Comparison of ENCODE assay signal across 9 mouse cellular contexts in the genomic region with DNA sequence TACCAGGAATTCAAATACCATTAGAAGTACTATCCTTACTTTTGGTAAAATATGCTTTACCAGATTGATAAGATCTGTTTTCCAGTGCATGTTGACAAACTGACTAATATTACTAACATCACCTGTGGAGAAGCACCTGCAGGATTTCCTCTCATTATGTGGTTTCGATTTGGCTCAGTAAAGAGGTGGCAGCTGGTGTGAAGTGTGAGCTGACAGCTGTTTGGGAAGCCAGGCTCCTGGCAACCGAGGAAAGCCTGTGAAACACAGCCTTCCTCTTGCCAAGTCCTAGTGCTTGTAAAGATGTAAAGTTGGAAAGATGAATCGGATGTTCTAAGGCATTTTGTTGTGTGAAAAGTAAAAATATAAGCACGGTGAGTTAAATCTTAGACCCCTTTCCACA. TPM values are rescaled to one million over a fixed set of nuclear protein-coding genes. Genes with fewer than 3 reads are reported as not detected.
DNase-seq lines count a peak whose midpoint lies in the region; ATAC-seq and TF ChIP-seq lines count a peak whose summit lies in the region.
"Had no signal": no experiment of that assay in that cellular context is flagged by ENCODE, and none has a peak within 500 bp of the region (broad histone marks: within the 10 kb centered on the region; RNA-seq: fewer than 3 reads in every experiment).

No protein-coding gene starts in this region.

- no peak for TF ChIP-seq POLR2A in thymus, adult 2 months (IDR thresholded peaks at IDR 0.05; ENCODE audit: control insufficient read depth, extremely low read depth, insufficient read depth, low read length, poor library complexity)

- no peaks in the 10 kb centered on the region for H3K9me3 ChIP-seq in heart, embryonic 10.5 days
- no peaks in the 10 kb centered on the region for H3K9me3 ChIP-seq in liver, embryonic 12.5 days (replicated peaks)
- no peaks in the 10 kb centered on the region; the same call in 1 of the 2 replicates for H3K9me3 ChIP-seq in midbrain, embryonic 13.5 days

- DNase-seq in heart, postnatal 4 days = peak; percentile 20
- no peak for DNase-seq in heart, embryonic 10.5 days (ENCODE audit: low spot score)
- peak; percentile 40 to 59 for DNase-seq in cerebellum, postnatal 25 days
- peak; percentile 19 for DNase-seq in left cerebral cortex, adult 11 months (ENCODE audit: low spot score)
- DNase-seq in thymus, adult 2 months = peak; percentile 27
- no peak for DNase-seq in urinary bladder, postnatal 10 days (ENCODE audit: low spot score)

- no peak overlapping the region for H3K27ac ChIP-seq in heart, embryonic 10.5 days
- H3K27ac ChIP-seq in thymus, adult 2 months (ENCODE audit: control insufficient read depth, insufficient read depth, low read length) = no peak overlapping the region
- H3K27ac ChIP-seq in liver, embryonic 12.5 days = no peak overlapping the region
- no peak overlapping the region for H3K27ac ChIP-seq in midbrain, embryonic 13.5 days
- H3K27ac ChIP-seq: kidney, postnatal 0 days had no signal

- peaks cover 4% of the 10 kb centered on the region; the same call in 1 of the 2 replicates for H3K4me1 ChIP-seq in heart, embryonic 10.5 days
- peaks cover 5% of the 10 kb centered on the region for H3K4me1 ChIP-seq in thymus, adult 2 months (replicated peaks; ENCODE audit: control insufficient read depth, insufficient read depth, low read length)
- no peaks in the 10 kb centered on the region for H3K4me1 ChIP-seq in liver, embryonic 12.5 days
- peaks cover 9% of the 10 kb centered on the region for H3K4me1 ChIP-seq in midbrain, embryonic 13.5 days (replicated peaks)

- no peak overlapping the region for H3K4me3 ChIP-seq in heart, embryonic 10.5 days
- H3K4me3 ChIP-seq in thymus, adult 2 months (ENCODE audit: control insufficient read depth, insufficient read depth, low read length) = no peak overlapping the region
- H3K4me3 ChIP-seq in liver, embryonic 12.5 days = no peak overlapping the region
- no peak overlapping the region for H3K4me3 ChIP-seq in midbrain, embryonic 13.5 days (replicated peaks)

- no peak overlapping the region for H3K4me2 ChIP-seq in liver, embryonic 12.5 days
- H3K4me2 ChIP-seq in midbrain, embryonic 13.5 days (replicated peaks) = no peak overlapping the region

- ATAC-seq in liver, embryonic 12.5 days = no peak
- ATAC-seq in midbrain, embryonic 13.5 days = no peak

- no peak overlapping the region for H3K9ac ChIP-seq in liver, embryonic 12.5 days
- no peak overlapping the region for H3K9ac ChIP-seq in midbrain, embryonic 13.5 days (replicated peaks)

- H3K36me3 ChIP-seq in heart, embryonic 10.5 days = no peaks in the 10 kb centered on the region
- H3K36me3 ChIP-seq in thymus, adult 2 months (ENCODE audit: control insufficient read depth, insufficient read depth, low read length) = no peaks in the 10 kb centered on the region
- no peaks in the 10 kb centered on the region for H3K36me3 ChIP-seq in liver, embryonic 12.5 days
- H3K36me3 ChIP-seq in midbrain, embryonic 13.5 days = no peaks in the 10 kb centered on the region

- no peaks in the 10 kb centered on the region for H3K27me3 ChIP-seq in heart, embryonic 10.5 days (ENCODE audit: insufficient read depth, poor library complexity, severe bottlenecking)
- H3K27me3 ChIP-seq in thymus, adult 2 months (ENCODE audit: control insufficient read depth, insufficient read depth, low read length) = no peaks in the 10 kb centered on the region
- no peaks in the 10 kb centered on the region for H3K27me3 ChIP-seq in liver, embryonic 12.5 days (replicated peaks)
- peaks cover 11% of the 10 kb centered on the region; the same call in 1 of the 2 replicates for H3K27me3 ChIP-seq in midbrain, embryonic 13.5 days

- TF ChIP-seq CTCF in thymus, adult 2 months (IDR thresholded peaks at IDR 0.05; ENCODE audit: borderline replicate concordance, control insufficient read depth, extremely low read depth, insufficient read depth, low read length, poor library complexity) = no peak

- WGBS in heart, embryonic 10.5 days = 50% methylated on average over 4 of the region's 4 CpGs
- 40% methylated on average over 4 of the region's 4 CpGs for WGBS in thymus, adult 2 months
- WGBS in liver, embryonic 12.5 days (ENCODE audit: insufficient replicate concordance) = 51% methylated on average over 4 of the region's 4 CpGs
- 55% methylated on average over 4 of the region's 4 CpGs for WGBS in midbrain, embryonic 13.5 days

RNA-seq across cellular contexts. Expression of a gene that starts 7.9 kb away (rescaled TPM):
- total RNA-seq in heart, postnatal 4 days (2021) = under 1 TPM; 0.41 to 0.76 TPM
- 0.28 and 0.34 TPM in 2 replicates for polyA plus RNA-seq in heart, embryonic 10.5 days (2016; fragmentation: Nextera tagmentation; extraction: Ambion mirVana)
- polyA plus RNA-seq in thymus, adult 2 months (2012; rRNA removed) = 1.1 TPM in 2 replicates
- polyA plus RNA-seq in liver, embryonic 12.5 days (2016; fragmentation: Nextera tagmentation; extraction: Ambion mirVana) = 0.11 and 0.17 TPM in 2 replicates
- 0.73 and 1.1 TPM in 2 replicates for polyA plus RNA-seq in midbrain, embryonic 13.5 days (2015; fragmentation: Nextera tagmentation; extraction: Ambion mirVana)

RNA-seq across cellular contexts. Expression of a gene that starts 35.2 kb away (rescaled TPM):
- total RNA-seq in heart, postnatal 4 days (2021) = 10 to 100 TPM; 92.1 to 98.9 TPM
- 15.0 and 25.2 TPM in 2 replicates for polyA plus RNA-seq in heart, embryonic 10.5 days (2016; fragmentation: Nextera tagmentation; extraction: Ambion mirVana)
- polyA plus RNA-seq in thymus, adult 2 months (2012; rRNA removed) = 28.6 and 30.0 TPM in 2 replicates
- polyA plus RNA-seq in liver, embryonic 12.5 days (2016; fragmentation: Nextera tagmentation; extraction: Ambion mirVana) = 6.8 and 7.9 TPM in 2 replicates
- 17.8 and 19.2 TPM in 2 replicates for polyA plus RNA-seq in midbrain, embryonic 13.5 days (2015; fragmentation: Nextera tagmentation; extraction: Ambion mirVana)

Comparison
In these comparisons a context has a peak if more than half of its experiments do, and no peak if none do; other contexts are left out.
1. DNase-seq: peak in heart, postnatal 4 days (single experiment), cerebellum, postnatal 25 days (2 of 2), left cerebral cortex, adult 11 months (single experiment) and thymus, adult 2 months (single experiment); none in heart, embryonic 10.5 days (single experiment) and urinary bladder, postnatal 10 days (single experiment).